Mouse (Mus musculus) forebrain, embryonic 15.5 days (tissue): Measurements from ENCODE around the gene Tapbpl. TPM values are rescaled to one million over a fixed set of nuclear protein-coding genes. Genes with fewer than 3 reads are reported as not detected.
A peak's percentile ranks its signal among the peaks of the same experiment; 100 is the strongest.
"Not testable (repeated sequence)": the region's sequence is repeated elsewhere in the genome, so short reads cannot be mapped to it uniquely, and the experiment has no call there.

Source experiments
- ATAC-seq: fragments of 200-750 bp; cut with Nextera tagmentation; replicated peaks from 2 replicates; pipeline ENCODE4 v1.8.0; 2017; ENCODE audit warnings: mild to moderate bottlenecking, moderate TSS enrichment, moderate library complexity
- H3K27ac ChIP-seq: fragments of 300-500 bp; sonication (generic); replicated peaks from 2 replicates; pipeline ENCODE4 v1.5.1; 2015; ENCODE audit warnings: mild to moderate bottlenecking, inconsistent platforms
- H3K27me3 ChIP-seq: fragments of 300-500 bp; sonication (generic); 2 replicates; pipeline ENCODE4 v1.6.1; 2015; ENCODE audit warnings: inconsistent platforms
- H3K36me3 ChIP-seq: fragments of 300-500 bp; sonication (generic); 2 replicates; pipeline ENCODE4 v1.6.1; 2015; ENCODE audit warnings: mild to moderate bottlenecking, inconsistent platforms
- H3K4me1 ChIP-seq: fragments of 300-500 bp; sonication (generic); 2 replicates; pipeline ENCODE4 v1.6.1; 2015; ENCODE audit warnings: inconsistent platforms
- H3K4me2 ChIP-seq: fragments of 300-500 bp; sonication (generic); replicated peaks from 2 replicates; pipeline ENCODE4 v1.6.1; 2015; ENCODE audit warnings: mild to moderate bottlenecking, inconsistent platforms
- H3K4me3 ChIP-seq: fragments of 300-500 bp; sonication (generic); 2 replicates; pipeline ENCODE4 v1.5.1; 2015; ENCODE audit warnings: mild to moderate bottlenecking, inconsistent platforms
- H3K9ac ChIP-seq: fragments of 300-500 bp; sonication (generic); replicated peaks from 2 replicates; pipeline ENCODE4 v1.6.1; 2015; ENCODE audit warnings: mild to moderate bottlenecking, inconsistent platforms
- H3K9me3 ChIP-seq: fragments of 300-500 bp; sonication (generic); 2 replicates; pipeline ENCODE4 v1.6.1; 2016; ENCODE audit warnings: inconsistent platforms
- WGBS: fragments of 180-500 bp; shearing (Covaris S2); methylation state at CpG from one replicate; pipeline ENCODE4 v1.1.7; 2015; ENCODE audit warnings: mixed read lengths; 5-methylcytosine and 5-hydroxymethylcytosine counted together
- polyA plus RNA-seq: library from polyadenylated mRNA; unstranded; fragments of >200 nt; fragmentation: Nextera tagmentation; extraction: Ambion mirVana; gene quantifications from 2 replicates; pipeline ENCODE4 v1.2.1, GENCODE M21; 2015

The Tapbpl gene
- polyA plus RNA-seq = 3.0 and 3.2 TPM in 2 replicates

DNA sequence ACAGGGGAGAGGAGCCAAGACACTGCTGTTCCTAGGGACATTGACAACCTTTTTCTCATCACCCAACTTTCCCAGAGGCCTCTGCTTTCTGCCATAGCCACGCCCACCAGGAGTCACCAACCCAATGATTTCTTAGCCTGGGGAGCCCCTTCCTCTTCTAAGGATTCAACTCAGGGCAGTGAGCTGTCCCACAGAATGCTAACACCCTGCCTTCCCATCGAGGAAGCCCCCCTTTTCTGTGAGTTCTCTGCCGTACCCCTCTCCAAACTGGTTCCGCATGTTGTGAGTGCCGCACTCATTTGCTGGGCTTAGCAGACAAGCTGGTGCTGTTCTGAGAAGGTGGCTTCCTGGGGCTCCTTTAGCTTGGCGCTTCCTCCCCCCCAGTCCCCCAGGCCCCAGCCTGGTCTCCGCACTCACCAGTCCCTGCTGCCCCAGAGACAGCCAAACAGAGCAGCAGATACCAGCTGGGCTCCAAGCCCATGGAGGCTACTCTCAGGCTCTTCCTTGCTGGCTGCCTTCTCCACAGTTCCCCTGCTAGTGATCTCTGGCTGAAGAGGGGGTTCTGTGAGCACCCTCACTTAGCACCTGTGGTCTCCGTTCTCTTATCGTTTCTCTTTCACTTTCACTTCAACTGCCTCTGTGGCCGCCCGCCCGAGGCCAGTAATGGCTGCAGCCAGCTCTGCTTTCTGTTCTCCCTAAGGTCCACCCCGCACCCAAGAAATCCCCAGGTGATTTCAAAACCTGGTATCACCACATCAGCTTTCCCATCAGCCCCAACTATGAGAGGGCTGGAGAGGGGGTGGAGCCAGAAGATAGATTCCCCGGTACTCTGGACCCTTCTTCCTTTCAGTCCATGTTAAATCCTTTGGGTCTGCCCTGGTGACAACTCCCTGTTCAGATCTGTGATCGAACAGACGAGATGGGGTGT is at the start of gene Tapbpl:
Gene Tapbpl, minus strand, starts transcription at position 744 of the 928 bp plus-strand sequence.
- Histone ChIP-seq H3K4me1 (peaks cover 12% of the 10 kb centered on the region), H3K9me3 (no peaks in the 10 kb centered on the region), H3K27me3 (no peaks in the 10 kb centered on the region), H3K36me3 (no peaks in the 10 kb centered on the region), H3K27ac (no peak within 1 kb of the TSS; the same call in 1 of the 2 replicates), H3K4me2 (peak within 1 kb of the TSS; percentile 75), H3K4me3 (peak within 1 kb of the TSS; percentile 40), H3K9ac (peak within 1 kb of the TSS; percentile 55)
- 8% methylated on average over 16 of the region's 16 CpGs for WGBS
- ATAC-seq = peak; percentile 74

DNA sequence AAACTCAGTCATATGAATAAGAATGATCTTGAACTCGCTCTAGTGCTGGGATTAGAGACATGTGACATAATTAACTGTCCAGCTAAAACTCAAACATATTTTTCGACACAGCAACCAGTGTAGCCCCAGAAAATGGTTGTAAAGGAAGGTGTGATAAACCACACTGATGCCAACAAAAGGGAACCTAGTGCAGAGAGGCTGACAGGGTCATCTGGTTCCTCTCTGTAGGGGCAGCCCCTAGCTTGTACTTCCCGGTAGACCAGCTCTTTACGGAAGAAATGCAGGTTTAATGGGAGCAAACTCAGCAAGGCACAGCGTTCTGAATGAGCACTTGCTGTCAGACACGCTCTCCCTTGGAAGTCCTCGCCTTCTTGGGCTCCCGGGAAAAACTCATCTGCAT is 48.1 kb upstream of the Tapbpl start:
- Histone ChIP-seq H3K9me3 (no peaks in the 10 kb centered on the region), H3K4me1 (no peaks in the 10 kb centered on the region), H3K4me3 (no peak overlapping the region), H3K27me3 (no peaks in the 10 kb centered on the region), H3K36me3 (no peaks in the 10 kb centered on the region), H3K9ac (no peak overlapping the region), H3K4me2 (no peak overlapping the region), H3K27ac (no peak overlapping the region)
- 62% methylated on average over 8 of the region's 8 CpGs for WGBS
- no peak for ATAC-seq

DNA sequence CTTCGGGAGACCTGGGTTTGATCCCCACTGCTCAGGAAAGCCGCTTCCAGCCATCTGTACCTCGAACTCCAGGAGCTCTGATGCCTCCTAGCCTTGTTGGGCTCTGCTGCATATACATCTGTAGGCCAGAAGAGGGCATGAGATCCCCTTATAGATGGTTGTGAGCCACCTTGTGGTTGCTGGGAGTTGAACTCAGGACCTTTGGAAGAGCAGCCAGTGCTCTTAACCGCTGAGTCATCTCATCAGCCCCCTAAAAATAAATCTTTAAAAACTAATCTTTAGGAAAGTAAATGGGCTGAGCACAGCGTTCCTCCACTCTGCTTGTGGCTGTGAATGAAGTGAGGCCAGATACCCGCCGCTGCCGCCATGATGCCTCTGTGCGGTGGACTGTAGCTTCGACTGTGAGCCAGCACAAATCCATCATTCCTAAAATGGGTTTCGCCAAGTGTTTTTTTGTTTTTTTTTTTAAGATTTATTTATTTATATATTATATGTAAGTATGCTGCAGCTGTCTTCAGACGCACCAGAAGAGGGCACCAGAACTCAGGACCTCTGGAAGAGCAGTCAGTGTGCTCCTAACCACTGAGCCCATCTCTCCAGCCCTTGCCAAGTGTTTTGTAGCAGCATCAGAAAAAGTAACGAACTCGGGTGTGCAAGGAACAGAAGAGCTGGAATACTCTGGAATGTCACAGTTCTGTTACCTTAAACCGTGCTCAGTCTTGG is 43.3 kb upstream of the Tapbpl start:
- Histone ChIP-seq H3K4me2 (no peak overlapping the region), H3K9me3 (no peaks in the 10 kb centered on the region), H3K9ac (no peak overlapping the region), H3K4me1 (peaks cover 4% of the 10 kb centered on the region), H3K36me3 (no peaks in the 10 kb centered on the region), H3K4me3 (no peak overlapping the region), H3K27me3 (no peaks in the 10 kb centered on the region), H3K27ac (no peak overlapping the region)
- 59% methylated on average over 15 of the region's 15 CpGs for WGBS
- ATAC-seq = no peak

DNA sequence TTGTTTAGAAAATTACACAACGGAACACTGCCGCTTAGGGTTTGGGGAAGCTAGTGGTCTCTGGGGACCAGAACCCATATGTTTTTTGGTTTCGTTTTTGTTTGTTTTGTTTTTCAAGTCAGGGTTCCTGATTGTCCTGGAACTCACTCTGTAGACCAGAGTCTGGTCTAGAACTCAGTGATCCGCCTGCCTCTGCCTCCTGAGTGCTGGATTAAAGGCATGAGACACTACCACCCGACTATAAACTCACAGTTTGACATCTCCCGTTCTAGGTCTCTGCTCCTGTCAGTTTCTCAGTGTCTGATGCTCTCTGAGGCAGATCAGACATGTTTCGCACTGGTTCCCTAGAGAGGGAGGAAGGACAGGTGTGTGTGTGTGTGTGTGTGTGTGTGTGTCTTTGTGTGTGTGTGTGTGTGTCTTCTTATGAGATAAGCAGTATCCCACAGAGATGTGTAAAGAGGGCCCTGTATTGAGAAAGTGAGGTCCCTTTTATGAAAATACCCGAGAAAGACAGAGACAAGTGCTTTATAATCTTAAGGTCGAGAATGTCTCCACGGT is 40.6 kb upstream of the Tapbpl start:
- Histone ChIP-seq H3K4me3 (no peak overlapping the region), H3K27ac (no peak overlapping the region), H3K27me3 (no peaks in the 10 kb centered on the region), H3K9ac (no peak overlapping the region), H3K4me2 (no peak overlapping the region), H3K4me1 (peaks cover 4% of the 10 kb centered on the region), H3K36me3 (no peaks in the 10 kb centered on the region), H3K9me3 (no peaks in the 10 kb centered on the region)
- 81% methylated on average over 10 of the region's 10 CpGs for WGBS
- no peak for ATAC-seq

DNA sequence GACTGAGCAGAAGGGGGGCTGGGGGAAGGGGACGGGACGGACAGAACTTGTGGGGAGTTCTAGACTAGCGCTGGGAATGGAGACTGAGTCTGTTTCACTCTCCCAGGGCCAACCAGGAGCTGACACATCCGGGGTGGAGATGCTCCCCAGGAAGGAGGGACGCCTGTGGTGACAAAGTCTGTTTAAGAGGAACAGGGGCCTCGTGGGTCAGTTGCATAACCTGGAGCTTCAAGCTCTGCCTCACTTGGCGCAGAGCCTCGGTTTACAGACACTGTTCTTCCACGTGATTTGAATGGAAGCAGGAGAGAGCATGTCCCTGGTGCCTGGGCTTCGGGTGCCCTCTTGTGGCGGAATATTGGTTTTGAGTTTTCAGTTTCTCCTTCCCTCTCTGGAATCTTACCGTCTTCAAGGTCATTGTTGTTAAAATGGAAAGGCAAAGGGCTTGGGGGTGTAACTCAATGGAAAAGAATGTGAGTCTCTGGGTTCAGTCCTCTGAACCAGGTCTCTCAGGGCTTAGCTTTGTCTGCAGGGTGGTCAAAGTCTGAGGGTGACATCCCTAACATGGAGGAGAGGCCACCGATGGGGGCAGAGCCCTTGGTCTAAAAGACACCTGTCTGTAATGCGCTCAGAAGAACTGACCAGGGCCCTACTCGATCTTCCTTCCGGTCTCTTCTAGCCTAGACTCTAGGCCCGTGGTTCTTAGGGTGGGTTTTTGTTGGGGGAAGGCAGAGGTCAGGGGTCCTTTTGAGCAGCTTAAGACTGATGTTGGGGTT is 40.0 kb upstream of the Tapbpl start:
- peak overlapping the region; percentile 20; the same call in 1 of the 2 replicates for H3K4me3 ChIP-seq
- no peaks in the 10 kb centered on the region for H3K9me3 ChIP-seq
- H3K4me2 ChIP-seq = peak overlapping the region; percentile 38
- H3K27ac ChIP-seq = no peak overlapping the region
- H3K9ac ChIP-seq = no peak overlapping the region; the same call in 1 of the 2 replicates
- no peaks in the 10 kb centered on the region for H3K36me3 ChIP-seq
- H3K27me3 ChIP-seq = no peaks in the 10 kb centered on the region
- H3K4me1 ChIP-seq = peaks cover 4% of the 10 kb centered on the region
- WGBS = 17% methylated on average over 17 of the region's 17 CpGs
- ATAC-seq = peak; percentile 92

DNA sequence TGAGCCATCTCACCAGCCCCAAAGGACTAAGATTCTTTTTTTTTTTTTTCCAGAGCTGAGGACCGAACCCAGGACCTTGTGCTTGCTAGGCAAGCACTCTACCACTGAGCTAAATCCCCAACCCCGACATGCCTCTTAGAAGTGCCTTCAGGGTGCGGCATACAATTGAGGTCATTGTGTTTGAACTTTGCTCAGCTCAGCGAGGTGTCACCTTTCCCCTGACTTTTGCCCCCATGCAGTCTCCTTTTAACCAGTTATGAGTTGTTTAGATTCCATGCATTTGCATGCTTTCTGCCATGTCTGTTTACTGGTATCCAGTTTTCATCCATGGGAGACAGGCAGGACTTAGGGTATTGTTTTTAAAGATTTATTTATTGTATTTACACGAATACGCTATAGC is 37.1 kb upstream of the Tapbpl start:
- 56% methylated on average over 6 of the region's 6 CpGs for WGBS
- Histone ChIP-seq H3K27ac (no peak overlapping the region), H3K36me3 (no peaks in the 10 kb centered on the region), H3K9me3 (no peaks in the 10 kb centered on the region), H3K27me3 (no peaks in the 10 kb centered on the region), H3K4me1 (peaks cover 4% of the 10 kb centered on the region), H3K4me2 (no peak overlapping the region), H3K4me3 (no peak overlapping the region), H3K9ac (no peak overlapping the region)
- no peak for ATAC-seq

DNA sequence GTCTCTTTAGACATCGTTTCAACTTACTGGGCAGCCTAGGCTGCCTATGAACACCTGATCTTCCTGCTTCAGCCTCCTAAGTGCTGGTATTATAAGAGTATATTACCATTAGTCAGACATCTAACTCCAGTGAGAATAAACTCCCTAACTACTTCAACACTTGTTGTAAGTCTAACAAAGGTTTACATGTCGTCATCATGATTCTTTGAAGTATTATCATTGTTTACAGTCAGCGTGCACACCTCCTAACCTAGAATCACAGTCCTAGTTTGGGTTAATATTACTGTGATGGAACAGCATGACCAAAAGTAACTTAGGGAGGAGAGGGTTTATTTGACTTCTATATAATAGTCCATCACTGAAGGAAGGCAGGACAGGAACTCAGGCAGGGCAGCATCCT is 35.8 kb upstream of the Tapbpl start:
- Histone ChIP-seq H3K4me3 (no peak overlapping the region), H3K27ac (no peak overlapping the region), H3K27me3 (no peaks in the 10 kb centered on the region), H3K4me2 (no peak overlapping the region), H3K4me1 (peaks cover 4% of the 10 kb centered on the region), H3K9me3 (no peaks in the 10 kb centered on the region), H3K36me3 (no peaks in the 10 kb centered on the region), H3K9ac (no peak overlapping the region)
- 89% methylated on average over 3 of the region's 3 CpGs for WGBS
- ATAC-seq = no peak

DNA sequence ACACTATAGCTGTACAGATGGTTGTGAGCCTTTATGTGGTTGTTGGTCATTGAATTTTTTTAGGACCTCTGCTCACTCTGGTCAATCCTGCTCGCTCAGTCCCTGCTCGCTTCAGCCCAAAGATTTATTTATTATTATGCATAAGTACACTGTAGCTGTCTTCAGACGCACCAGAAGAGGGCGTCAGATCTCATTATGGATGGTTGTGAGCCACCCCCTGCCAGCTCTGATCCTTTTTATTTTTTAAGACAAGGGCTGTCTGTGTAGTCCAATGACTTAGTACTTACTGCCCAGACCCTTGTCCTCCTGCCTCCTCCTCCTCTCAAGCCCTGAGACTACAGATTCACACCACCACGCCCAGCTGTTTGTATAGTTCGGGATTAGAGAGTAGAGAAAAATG is 34.9 kb upstream of the Tapbpl start:
- H3K36me3 ChIP-seq, H3K9ac ChIP-seq, H3K27me3 ChIP-seq, H3K27ac ChIP-seq, H3K4me3 ChIP-seq, H3K4me1 ChIP-seq, H3K9me3 ChIP-seq, H3K4me2 ChIP-seq, ATAC-seq: not testable (repeated sequence)
- whole genome bisulfite sequencing = 66% methylated on average over 6 of the region's 6 CpGs

DNA sequence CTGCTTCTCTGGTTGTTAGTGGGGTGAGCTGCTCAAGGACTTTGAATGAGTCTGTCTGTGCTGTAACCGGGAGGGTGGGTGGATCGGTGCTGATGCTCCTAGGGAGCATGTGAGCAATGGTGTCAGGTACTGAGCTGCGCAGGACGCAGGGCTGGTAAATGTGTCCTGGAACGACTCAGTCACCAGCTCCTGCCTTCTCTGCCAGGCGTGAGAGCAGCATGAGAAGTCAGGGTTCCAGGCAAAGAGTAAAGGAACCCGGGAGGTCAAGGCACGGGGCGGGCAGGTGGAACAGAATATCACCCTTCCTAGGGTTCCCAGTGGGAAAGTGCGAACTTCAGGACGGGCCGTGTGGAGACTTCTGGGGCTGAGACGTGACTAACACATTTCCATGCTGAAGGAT is 34.4 kb upstream of the Tapbpl start:
- Histone ChIP-seq H3K9me3 (no peaks in the 10 kb centered on the region), H3K4me1 (no peaks in the 10 kb centered on the region), H3K36me3 (no peaks in the 10 kb centered on the region), H3K4me2 (no peak overlapping the region), H3K27me3 (no peaks in the 10 kb centered on the region), H3K9ac (no peak overlapping the region), H3K27ac (no peak overlapping the region), H3K4me3 (no peak overlapping the region)
- WGBS = 80% methylated on average over 13 of the region's 13 CpGs
- no peak for ATAC-seq

DNA sequence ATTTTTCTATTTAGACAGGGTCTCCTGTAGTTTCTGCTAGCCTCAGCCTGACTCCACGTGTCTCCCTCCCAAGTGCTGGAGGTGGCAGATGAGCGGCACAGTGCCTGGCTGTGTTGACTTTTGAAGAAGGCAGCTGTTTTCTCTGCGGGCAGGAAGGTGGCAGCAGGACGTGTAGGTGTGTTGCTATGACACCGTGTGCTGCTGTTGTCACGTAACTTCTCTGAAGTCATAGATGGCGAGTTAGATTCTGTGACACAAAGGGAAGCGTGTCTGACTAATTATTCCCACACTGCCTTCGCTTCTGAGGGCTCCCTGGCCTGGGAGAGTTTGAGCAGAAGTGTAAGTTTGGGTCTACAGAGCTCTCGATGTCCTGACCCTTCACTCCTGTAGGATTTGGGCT is 33.6 kb upstream of the Tapbpl start:
- Histone ChIP-seq H3K4me2 (no peak overlapping the region), H3K4me3 (no peak overlapping the region), H3K36me3 (no peaks in the 10 kb centered on the region), H3K9me3 (no peaks in the 10 kb centered on the region), H3K27ac (no peak overlapping the region), H3K9ac (no peak overlapping the region), H3K4me1 (no peaks in the 10 kb centered on the region), H3K27me3 (no peaks in the 10 kb centered on the region)
- WGBS = 62% methylated on average over 10 of the region's 10 CpGs
- ATAC-seq = no peak

DNA sequence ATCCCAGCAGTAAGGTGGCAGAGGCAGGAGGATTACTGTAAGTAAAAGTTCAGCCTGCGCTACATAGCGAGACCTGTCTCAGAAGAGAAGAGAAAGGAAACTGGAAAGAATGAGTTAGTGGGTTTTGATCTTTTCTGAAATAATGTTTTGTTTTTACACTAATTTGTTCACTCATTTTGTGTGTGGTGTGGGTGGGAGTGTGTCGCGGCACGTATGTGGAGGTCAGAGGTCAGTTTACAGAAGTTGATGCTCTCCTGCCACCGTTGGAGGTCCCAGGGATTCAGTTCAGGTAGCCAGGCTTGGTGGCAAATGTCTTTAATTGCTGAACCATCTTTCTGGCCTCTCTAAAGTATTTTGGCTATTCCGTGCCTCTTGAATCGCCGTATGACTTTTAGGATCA is 32.6 kb upstream of the Tapbpl start:
- Histone ChIP-seq H3K9ac (no peak overlapping the region), H3K9me3 (no peaks in the 10 kb centered on the region), H3K4me2 (no peak overlapping the region), H3K4me1 (no peaks in the 10 kb centered on the region), H3K4me3 (no peak overlapping the region), H3K27me3 (no peaks in the 10 kb centered on the region), H3K27ac (no peak overlapping the region), H3K36me3 (no peaks in the 10 kb centered on the region)
- WGBS = 90% methylated on average over 9 of the region's 9 CpGs
- ATAC-seq = no peak
